Mouse (Mus musculus) thymus, adult 2 months (tissue): Measurements from ENCODE around the gene Ube2e1.

Experiments
- CTCF ChIP-seq: fragments of 200-500 bp; IDR thresholded peaks from 2 replicates; pipeline ENCODE4 v1.5.1; 2012; ENCODE audit warnings: mild to moderate bottlenecking, control low read depth, low read length, moderate library complexity, borderline replicate concordance; ENCODE audit not compliant: control insufficient read depth, poor library complexity, insufficient read depth; ENCODE audit errors: extremely low read depth
- POLR2A ChIP-seq: fragments of 200-500 bp; IDR thresholded peaks from 2 replicates; pipeline ENCODE4 v1.6.1; 2012; ENCODE audit warnings: mild to moderate bottlenecking, low read length, control low read depth, moderate library complexity; ENCODE audit not compliant: control insufficient read depth, poor library complexity, insufficient read depth; ENCODE audit errors: extremely low read depth

DNA sequence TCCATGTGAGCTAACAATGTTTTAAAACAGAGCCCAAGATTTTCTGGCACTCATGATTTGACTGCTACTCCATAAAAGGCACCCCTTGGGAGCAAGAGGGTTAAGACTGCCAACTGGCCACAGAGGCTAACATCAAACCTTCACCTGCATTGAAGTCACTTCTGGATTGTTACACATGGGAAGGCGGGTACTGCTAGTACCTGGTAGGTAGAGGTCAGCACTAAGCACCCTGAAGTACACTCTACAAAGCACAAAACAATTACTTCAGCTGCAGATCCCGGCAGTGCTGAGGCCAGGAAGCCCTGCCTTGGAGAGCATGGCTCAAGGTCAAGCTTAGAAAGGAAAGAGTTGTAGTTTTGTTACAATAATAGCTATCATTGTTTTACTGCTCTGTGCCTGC, 44.3 kb downstream of the Ube2e1 start:
- TF ChIP-seq CTCF = no peak
- TF ChIP-seq POLR2A = no peak
